Mouse (Mus musculus) urinary bladder, postnatal 25 days (tissue): ENCODE measurements around the gene Cyth2.

Experiments used
- DNase-seq: peaks from one replicate; pipeline ENCODE4 v3.0.0; 2022; ENCODE audit warnings: low spot score

The Cyth2 gene

GRCm38 (mm10) chr7:45812921-45813320 lies 1.5 kb downstream of the Cyth2 start:
- no peak for DNase-seq

- no peak for DNase-seq
Observed at GRCm38 (mm10) chr7:45809276-45810075, 4.9 kb downstream of the Cyth2 start.

GRCm38 (mm10) chr7:45808471-45808870 lies 5.9 kb downstream of the Cyth2 start:
- DNase-seq = no peak

- no peak for DNase-seq
Observed at GRCm38 (mm10) chr7:45805941-45806340, 8.4 kb downstream of the Cyth2 start.

GRCm38 (mm10) chr7:45802551-45802950 lies 11.8 kb downstream of the Cyth2 start:
- no peak for DNase-seq

GRCm38 (mm10) chr7:45801348-45801747 lies 13.0 kb downstream of the Cyth2 start:
- DNase-seq = peak; percentile 94

- DNase-seq = no peak
Observed at GRCm38 (mm10) chr7:45800546-45801204, 13.7 kb downstream of the Cyth2 start.

- no peak for DNase-seq
Observed at GRCm38 (mm10) chr7:45800001-45800400, 14.4 kb downstream of the Cyth2 start.

GRCm38 (mm10) chr7:45798931-45799330 lies 15.4 kb downstream of the Cyth2 start:
- DNase-seq = no peak

GRCm38 (mm10) chr7:45798511-45798836 lies 15.9 kb downstream of the Cyth2 start:
- no peak for DNase-seq

GRCm38 (mm10) chr7:45797661-45798510 lies 16.5 kb downstream of the Cyth2 start:
- no peak for DNase-seq

- DNase-seq = no peak
Observed at GRCm38 (mm10) chr7:45796950-45797349, 17.4 kb downstream of the Cyth2 start.

- DNase-seq = no peak
Observed at GRCm38 (mm10) chr7:45794971-45795370, 19.4 kb downstream of the Cyth2 start.

- DNase-seq = no peak
Observed at GRCm38 (mm10) chr7:45793969-45794585, 20.3 kb downstream of the Cyth2 start.

GRCm38 (mm10) chr7:45793240-45793639 lies 21.1 kb downstream of the Cyth2 start:
- no peak for DNase-seq

- DNase-seq = no peak
Observed at GRCm38 (mm10) chr7:45791756-45792490, 22.5 kb downstream of the Cyth2 start.

GRCm38 (mm10) chr7:45790721-45791120 lies 23.7 kb downstream of the Cyth2 start:
- no peak for DNase-seq

- DNase-seq = no peak
Observed at GRCm38 (mm10) chr7:45787642-45788041, 26.7 kb downstream of the Cyth2 start.

- no peak for DNase-seq
Observed at GRCm38 (mm10) chr7:45786661-45787413, 27.5 kb downstream of the Cyth2 start.

GRCm38 (mm10) chr7:45786136-45786578 lies 28.2 kb downstream of the Cyth2 start:
- DNase-seq = no peak
